Mouse (Mus musculus): Measurements from ENCODE around the gene Palm2. TPM values are rescaled to one million over a fixed set of nuclear protein-coding genes. Genes with fewer than 3 reads are reported as not detected.

Palm2 gene
- polyA plus RNA-seq, 1 experiment from 2014 or later, result 1.3 TPM

DNA sequence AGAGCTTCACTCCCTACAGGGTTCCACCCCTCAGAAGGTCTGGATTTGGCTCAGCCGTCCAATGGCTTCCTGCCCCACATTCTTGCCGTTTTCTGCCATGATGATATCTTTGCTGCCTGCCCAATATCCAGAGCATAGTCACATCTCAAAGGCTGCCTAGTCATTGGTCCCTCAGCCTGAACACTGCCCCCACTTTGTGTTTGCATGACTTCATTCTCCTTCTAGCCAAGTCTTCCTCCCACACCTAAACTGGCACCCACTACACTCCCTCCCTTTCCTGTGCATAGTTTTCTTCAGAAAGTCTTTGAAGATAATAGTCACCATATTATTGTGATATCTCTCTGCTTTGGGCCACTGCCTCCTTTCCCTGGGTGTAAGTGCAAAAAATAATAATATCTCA, 123.1 kb downstream of the Palm2 start:
- 83% methylated on average over 2 of the region's 2 CpGs for WGBS
- Histone ChIP-seq H3K4me2 (no peak overlapping the region), H3K36me3 (ENCODE audit: poor library complexity, severe bottlenecking) (no peaks in the 10 kb centered on the region), H3K9ac (no peak overlapping the region), H3K27me3 (no peaks in the 10 kb centered on the region), H3K27ac (no peak overlapping the region), H3K4me1 (0 out of 2 replicates have a peak, but pooled peaks cover 3% of the 10 kb centered on the region), H3K4me3 (no peak overlapping the region), H3K9me3 (replicated peaks) (no peaks in the 10 kb centered on the region)
- no peak for ATAC-seq

DNA sequence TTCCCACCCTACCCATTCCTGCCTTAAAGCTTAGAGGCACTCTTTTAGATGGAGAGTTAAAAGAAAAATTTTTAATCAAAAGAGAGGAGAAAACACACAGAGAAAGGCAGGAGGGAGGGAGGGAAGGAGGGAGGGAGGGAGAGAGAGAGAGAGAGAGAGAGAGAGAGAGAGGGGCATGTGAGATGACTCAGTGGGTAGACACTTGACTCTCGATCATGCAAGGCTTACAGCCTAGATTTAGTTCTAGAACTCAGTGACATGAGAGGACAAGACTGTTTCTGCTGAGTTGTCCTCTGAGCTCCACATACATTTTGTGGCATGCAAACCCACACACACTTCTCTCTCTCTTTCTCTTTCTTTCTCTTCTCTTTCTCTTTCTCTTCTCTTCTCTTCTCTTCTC, 125.4 kb downstream of the Palm2 start:
- no peaks in the 10 kb centered on the region for H3K9me3 ChIP-seq (replicated peaks)
- no peaks in the 10 kb centered on the region for H3K36me3 ChIP-seq (ENCODE audit: poor library complexity, severe bottlenecking)
- ATAC-seq, result no peak
- H3K4me1 ChIP-seq, result 0 out of 2 replicates have a peak, but pooled peaks cover 3% of the 10 kb centered on the region
- H3K4me3 ChIP-seq, result no peak overlapping the region
- no peak overlapping the region for H3K9ac ChIP-seq
- H3K27me3 ChIP-seq, result no peaks in the 10 kb centered on the region
- no peak overlapping the region for H3K27ac ChIP-seq
- no peak overlapping the region for H3K4me2 ChIP-seq
- 100% methylated on average over 1 of the region's 1 CpGs for WGBS

DNA sequence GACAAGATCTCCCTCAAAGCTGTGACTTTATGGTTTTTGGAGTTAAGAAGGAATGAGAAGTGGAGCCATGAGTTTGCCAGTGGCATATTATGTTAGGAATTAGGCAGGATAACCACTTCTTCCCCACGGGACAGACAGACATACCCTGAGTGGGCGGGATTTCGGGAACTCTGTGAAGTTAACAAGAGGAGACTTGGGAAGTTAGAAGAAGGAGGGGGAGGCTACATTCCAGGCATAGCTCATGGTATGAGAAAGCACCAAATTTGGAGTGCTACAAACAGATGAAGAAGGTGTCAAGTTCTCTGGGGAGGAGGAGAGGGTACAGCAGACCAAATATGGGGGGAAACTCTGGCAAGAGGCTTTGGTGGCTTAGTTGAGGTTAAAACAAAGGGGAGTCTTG, 126.0 kb downstream of the Palm2 start:
- Histone ChIP-seq H3K9ac (no peak overlapping the region), H3K9me3 (replicated peaks) (no peaks in the 10 kb centered on the region), H3K4me3 (no peak overlapping the region), H3K36me3 (ENCODE audit: poor library complexity, severe bottlenecking) (no peaks in the 10 kb centered on the region), H3K4me1 (0 out of 2 replicates have a peak, but pooled peaks cover 3% of the 10 kb centered on the region), H3K27me3 (no peaks in the 10 kb centered on the region), H3K4me2 (no peak overlapping the region), H3K27ac (no peak overlapping the region)
- WGBS, result 79% methylated on average over 3 of the region's 3 CpGs
- no peak for ATAC-seq

DNA sequence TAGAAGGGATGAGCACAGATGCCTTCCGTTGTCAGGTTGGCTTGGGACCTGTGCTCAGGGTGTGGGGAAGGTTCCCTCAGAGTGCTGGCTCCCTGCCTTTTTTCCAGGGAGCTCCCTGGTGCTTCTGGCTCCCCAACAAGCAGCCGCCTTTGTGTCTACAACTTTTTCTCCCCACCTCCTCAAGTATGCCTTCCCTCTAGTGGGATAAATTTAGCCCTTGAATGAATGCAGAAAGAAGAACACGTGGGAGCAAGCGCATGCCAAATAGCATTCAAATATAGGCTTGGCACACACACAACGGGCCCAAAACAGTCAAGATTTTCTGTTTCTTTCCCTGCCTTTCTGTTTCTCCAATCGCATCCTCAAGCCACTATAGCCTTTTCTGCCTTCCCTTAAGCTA, 127.0 kb downstream of the Palm2 start:
- 71% methylated on average over 6 of the region's 6 CpGs for WGBS
- ATAC-seq, result peak; percentile 38; the same call in 1 of the 2 replicates

DNA sequence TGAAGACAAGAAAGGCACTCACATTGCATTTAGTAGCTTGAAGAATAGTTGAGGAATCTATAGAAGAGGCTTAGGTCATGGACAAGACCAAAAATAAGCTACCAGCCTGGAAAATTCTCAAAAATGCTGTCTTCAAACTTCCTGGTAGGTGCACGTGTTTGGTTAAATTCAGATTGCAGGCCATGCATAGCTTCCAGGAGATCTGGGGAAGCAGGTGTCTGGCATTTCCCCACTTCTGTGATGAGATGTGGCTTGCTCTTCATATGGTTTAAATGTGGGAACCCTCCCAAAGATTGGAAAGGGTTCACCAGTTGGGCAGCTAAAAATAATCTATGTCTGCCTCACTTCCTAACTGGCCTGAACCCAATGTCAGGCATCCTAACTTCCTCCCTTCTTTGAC, 131.2 kb downstream of the Palm2 start:
- H3K9ac ChIP-seq, result no peak overlapping the region
- H3K4me2 ChIP-seq, result no peak overlapping the region
- WGBS, result 90% methylated on average over 1 of the region's 1 CpGs
- ATAC-seq, result no peak
- H3K4me3 ChIP-seq, result no peak overlapping the region
- H3K27me3 ChIP-seq, result peaks cover 37% of the 10 kb centered on the region
- no peaks in the 10 kb centered on the region for H3K9me3 ChIP-seq (replicated peaks)
- H3K27ac ChIP-seq, result no peak overlapping the region
- H3K4me1 ChIP-seq, result peaks cover 11% of the 10 kb centered on the region
- no peaks in the 10 kb centered on the region for H3K36me3 ChIP-seq (ENCODE audit: poor library complexity, severe bottlenecking)

More for the DNA sequence above, 127.0 kb downstream of the Palm2 start:
- Histone ChIP-seq H3K4me3 (no peak overlapping the region), H3K36me3 (ENCODE audit: poor library complexity, severe bottlenecking) (no peaks in the 10 kb centered on the region), H3K4me2 (no peak overlapping the region), H3K4me1 (0 out of 2 replicates have a peak, but pooled peaks cover 3% of the 10 kb centered on the region), H3K27ac (no peak overlapping the region), H3K27me3 (peaks cover 3% of the 10 kb centered on the region; the same call in 1 of the 2 replicates), H3K9me3 (replicated peaks) (no peaks in the 10 kb centered on the region), H3K9ac (no peak overlapping the region)

DNA sequence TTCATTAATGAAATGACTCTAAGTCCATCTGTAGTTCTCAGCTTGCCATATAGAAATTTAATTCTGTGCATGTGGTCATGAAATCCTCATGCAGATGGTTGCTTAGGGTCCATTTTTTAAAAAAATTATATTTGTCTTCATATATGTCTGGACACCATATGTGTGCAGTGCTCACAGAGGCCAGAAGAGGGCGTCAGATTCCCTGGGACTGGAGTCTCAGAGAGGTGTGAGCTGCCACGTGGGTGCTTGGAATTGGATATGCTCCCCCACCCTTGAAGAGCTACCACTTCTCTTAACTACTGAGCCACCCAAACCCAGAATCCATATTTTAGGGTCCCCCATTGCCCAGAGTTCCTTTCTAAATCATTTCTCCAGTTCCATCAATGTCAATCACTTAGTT, 131.8 kb downstream of the Palm2 start:
- Histone ChIP-seq H3K9me3 (replicated peaks) (no peaks in the 10 kb centered on the region), H3K4me2 (no peak overlapping the region), H3K27ac (no peak overlapping the region), H3K4me1 (peaks cover 11% of the 10 kb centered on the region), H3K36me3 (ENCODE audit: poor library complexity, severe bottlenecking) (no peaks in the 10 kb centered on the region), H3K9ac (no peak overlapping the region), H3K27me3 (peaks cover 37% of the 10 kb centered on the region), H3K4me3 (no peak overlapping the region)
- 52% methylated on average over 2 of the region's 2 CpGs for WGBS
- ATAC-seq, result no peak

DNA sequence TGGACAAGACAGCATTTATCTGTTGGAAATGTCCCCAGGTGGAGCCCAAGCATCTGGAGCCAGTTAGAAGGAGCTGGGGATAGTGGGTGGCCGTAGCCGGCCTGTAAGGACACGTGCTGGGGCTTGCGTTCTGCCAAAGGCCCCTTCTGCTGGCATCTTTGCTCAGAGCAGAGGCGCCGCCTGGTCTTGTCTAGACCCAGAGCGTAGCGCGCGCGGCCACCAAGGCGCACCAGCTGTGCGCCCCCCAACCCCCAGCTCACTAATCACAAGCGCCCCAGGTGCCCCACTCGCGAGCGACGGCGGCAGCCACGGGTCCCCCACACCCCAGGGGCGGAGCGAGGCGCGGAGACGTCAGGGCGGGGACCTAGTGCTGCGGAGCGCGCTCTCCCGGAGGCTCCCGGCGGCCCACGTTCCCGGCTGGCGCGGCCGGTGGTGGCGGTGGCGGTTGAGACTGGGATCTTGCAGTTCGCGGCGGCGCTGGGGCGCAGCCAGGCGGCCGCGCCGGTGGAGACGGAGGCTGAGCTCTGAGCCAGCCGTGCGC, 133.7 kb downstream of the Palm2 start, which contains the start of gene Pakap:
TSS of gene Pakap (plus strand) at position 514 of the 541 bp plus-strand sequence.
- peak within 1 kb of the TSS; percentile 55 for H3K4me3 ChIP-seq
- peak within 1 kb of the TSS; percentile 61 for H3K9ac ChIP-seq
- under 1% methylated on average over 19 of the region's 51 CpGs for WGBS
- peak within 1 kb of the TSS; percentile 90 for H3K4me2 ChIP-seq
- peaks cover 11% of the 10 kb centered on the region for H3K4me1 ChIP-seq
- peak; percentile 94 for ATAC-seq
- no peak within 1 kb of the TSS for H3K27ac ChIP-seq
- peaks cover 37% of the 10 kb centered on the region for H3K27me3 ChIP-seq
- H3K9me3 ChIP-seq (replicated peaks), result no peaks in the 10 kb centered on the region
- H3K36me3 ChIP-seq (ENCODE audit: poor library complexity, severe bottlenecking), result no peaks in the 10 kb centered on the region

DNA sequence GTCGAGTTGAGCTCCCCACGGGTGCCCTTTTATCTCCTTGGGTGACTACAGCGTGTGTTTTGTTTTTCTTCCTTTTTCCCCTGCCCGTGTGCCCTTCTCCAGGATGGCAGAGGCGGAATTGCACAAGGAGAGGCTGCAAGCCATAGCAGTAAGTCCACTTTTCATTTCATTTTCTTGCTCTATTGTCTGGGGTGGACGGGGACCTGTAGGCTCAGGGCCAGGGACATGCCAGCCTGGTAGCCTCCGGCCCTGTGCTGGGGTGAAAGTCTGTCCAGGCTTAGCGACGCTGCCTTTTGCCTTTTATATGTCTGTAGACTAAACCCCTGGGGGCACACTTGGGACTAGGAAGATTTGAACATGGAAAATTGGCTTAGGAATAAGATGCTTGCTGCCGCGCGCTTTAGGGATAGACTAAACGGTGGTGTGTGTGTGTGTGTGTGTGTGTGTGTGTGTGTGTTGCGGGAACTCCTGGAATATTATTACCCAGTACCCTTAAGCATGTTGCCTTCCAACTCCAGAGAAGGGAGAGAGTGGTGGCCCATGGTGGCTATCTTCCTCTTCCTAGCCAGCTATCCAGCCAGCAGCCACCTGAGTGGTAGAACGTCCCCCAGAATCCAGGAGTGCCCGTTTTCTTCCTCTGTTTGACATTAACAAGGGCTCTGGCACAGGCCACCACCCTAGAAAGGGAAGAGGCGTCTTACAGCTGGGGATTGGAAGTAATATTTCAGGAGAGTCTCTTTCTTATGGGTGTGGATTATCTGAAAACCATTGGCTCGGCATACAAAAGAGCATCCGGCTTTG, 134.4 kb downstream of the Palm2 start:
- H3K27ac ChIP-seq, result no peak overlapping the region

DNA sequence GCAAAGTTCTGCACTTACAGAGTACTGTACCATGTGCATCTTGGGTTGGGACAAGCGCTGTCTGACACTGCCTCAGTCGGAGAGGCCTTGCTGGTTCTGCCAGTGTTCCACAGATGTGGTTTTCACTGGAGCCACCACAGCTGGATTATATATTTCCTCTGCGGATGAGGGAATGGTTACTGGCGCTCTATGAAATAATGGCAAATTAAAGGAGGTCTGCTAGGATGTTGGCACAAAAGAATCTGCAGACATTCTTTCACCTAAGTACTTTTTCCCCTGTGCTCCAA, 135.0 kb downstream of the Palm2 start:
- WGBS, result 96% methylated on average over 4 of the region's 4 CpGs
- ATAC-seq, result no peak
- Histone ChIP-seq H3K9me3 (replicated peaks) (no peaks in the 10 kb centered on the region), H3K4me2 (0 out of 2 replicates have a peak overlapping the region, but pooled peaks have one; percentile 90), H3K4me3 (no peak overlapping the region), H3K27ac (no peak overlapping the region), H3K27me3 (peaks cover 37% of the 10 kb centered on the region), H3K9ac (no peak overlapping the region), H3K4me1 (peaks cover 11% of the 10 kb centered on the region), H3K36me3 (ENCODE audit: poor library complexity, severe bottlenecking) (no peaks in the 10 kb centered on the region)

More for the DNA sequence above, 134.4 kb downstream of the Palm2 start:
- WGBS, result 47% methylated on average over 19 of the region's 19 CpGs
- H3K4me1 ChIP-seq, result peaks cover 11% of the 10 kb centered on the region
- no peaks in the 10 kb centered on the region for H3K9me3 ChIP-seq (replicated peaks)
- peak overlapping the region; percentile 90 for H3K4me2 ChIP-seq
- H3K4me3 ChIP-seq, result peak overlapping the region; percentile 55
- H3K9ac ChIP-seq, result peak overlapping the region; percentile 61
- H3K36me3 ChIP-seq (ENCODE audit: poor library complexity, severe bottlenecking), result no peaks in the 10 kb centered on the region
- H3K27me3 ChIP-seq, result peaks cover 37% of the 10 kb centered on the region
- ATAC-seq, result peak; percentile 37; the same call in 1 of the 2 replicates

DNA sequence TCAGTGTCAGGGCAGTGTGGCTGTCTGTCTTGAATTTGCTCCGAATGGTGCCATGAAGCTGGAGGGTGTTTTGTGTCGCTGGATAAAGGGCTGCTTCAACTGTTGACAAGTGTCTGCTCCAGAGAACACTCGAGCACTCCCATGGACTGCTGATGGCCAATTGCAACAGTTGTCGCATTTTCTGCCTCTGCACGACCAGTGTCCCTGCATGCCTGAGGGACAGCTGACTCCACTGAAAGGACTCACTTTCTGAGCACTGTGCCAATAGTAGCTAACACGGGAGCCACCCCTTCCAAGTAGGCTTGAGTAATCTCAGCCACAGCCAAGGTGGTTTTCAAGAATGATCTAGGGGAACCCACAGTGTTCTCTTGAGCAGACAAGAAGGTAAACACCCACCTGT, 135.7 kb downstream of the Palm2 start:
- Histone ChIP-seq H3K27me3 (peaks cover 37% of the 10 kb centered on the region), H3K4me2 (no peak overlapping the region), H3K36me3 (ENCODE audit: poor library complexity, severe bottlenecking) (no peaks in the 10 kb centered on the region), H3K27ac (no peak overlapping the region), H3K9me3 (replicated peaks) (no peaks in the 10 kb centered on the region), H3K4me3 (no peak overlapping the region), H3K4me1 (peaks cover 11% of the 10 kb centered on the region), H3K9ac (no peak overlapping the region)
- no peak for ATAC-seq
- WGBS, result 66% methylated on average over 6 of the region's 6 CpGs

DNA sequence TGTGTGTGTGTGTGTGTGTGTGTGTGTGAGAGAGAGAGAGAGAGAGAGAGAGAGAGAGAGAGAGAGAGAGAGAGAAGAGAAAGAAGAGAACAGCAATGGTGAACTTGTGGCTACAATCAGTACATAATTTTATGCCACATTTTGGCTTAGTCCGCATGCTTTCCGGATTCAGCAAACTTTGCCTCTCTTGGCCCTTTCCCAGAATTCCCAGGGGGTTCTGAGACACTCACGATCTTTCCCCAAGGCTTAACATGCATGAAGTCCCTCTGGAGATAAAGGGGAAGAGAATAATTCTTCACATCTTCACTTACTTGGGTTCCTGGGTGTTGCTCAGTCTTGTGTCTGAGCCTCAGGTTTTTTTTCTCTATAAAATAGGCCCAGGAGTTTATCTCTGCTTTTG, 136.2 kb downstream of the Palm2 start:
- H3K9ac ChIP-seq, result no peak overlapping the region
- H3K27ac ChIP-seq, result no peak overlapping the region
- ATAC-seq, result no peak
- 77% methylated on average over 3 of the region's 3 CpGs for WGBS
- H3K27me3 ChIP-seq, result peaks cover 37% of the 10 kb centered on the region
- H3K4me1 ChIP-seq, result peaks cover 11% of the 10 kb centered on the region
- no peaks in the 10 kb centered on the region for H3K9me3 ChIP-seq (replicated peaks)
- H3K4me3 ChIP-seq, result no peak overlapping the region
- no peak overlapping the region for H3K4me2 ChIP-seq
- H3K36me3 ChIP-seq (ENCODE audit: poor library complexity, severe bottlenecking), result no peaks in the 10 kb centered on the region

DNA sequence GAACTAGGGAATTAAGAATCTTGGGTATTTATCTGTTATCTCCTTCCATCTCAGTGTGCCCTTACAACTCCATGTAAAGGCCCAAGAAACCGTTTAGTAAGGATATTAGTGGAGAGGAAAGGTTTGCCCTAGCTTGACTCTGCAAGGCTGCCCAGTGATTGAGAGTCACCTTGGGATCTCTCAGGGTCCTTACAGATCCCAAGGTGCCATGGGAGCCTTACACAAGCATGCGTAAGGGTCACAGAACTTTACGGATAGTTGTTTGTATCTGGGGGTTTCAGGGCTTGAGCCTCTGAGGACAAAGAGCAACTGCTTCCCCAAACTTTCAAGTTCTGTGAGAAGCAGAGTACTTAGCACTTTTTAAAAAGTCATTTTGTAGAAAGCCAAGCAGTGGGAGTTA, 140.1 kb downstream of the Palm2 start:
- 92% methylated on average over 3 of the region's 3 CpGs for WGBS
- no peaks in the 10 kb centered on the region for H3K36me3 ChIP-seq (ENCODE audit: poor library complexity, severe bottlenecking)
- H3K4me3 ChIP-seq, result no peak overlapping the region
- no peak overlapping the region for H3K9ac ChIP-seq
- ATAC-seq, result no peak
- H3K27me3 ChIP-seq, result peaks cover 5% of the 10 kb centered on the region; the same call in 1 of the 2 replicates
- no peaks in the 10 kb centered on the region for H3K4me1 ChIP-seq
- H3K9me3 ChIP-seq (replicated peaks), result no peaks in the 10 kb centered on the region
- no peak overlapping the region for H3K4me2 ChIP-seq
- no peak overlapping the region for H3K27ac ChIP-seq

All from forebrain, embryonic 13.5 days (tissue).